Mouse (Mus musculus): Measurements from ENCODE around the gene Myl12a.
"Not testable (repeated sequence)": the region's sequence is repeated elsewhere in the genome, so short reads cannot be mapped to it uniquely, and the experiment has no call there.

- not testable (repeated sequence) for TF ChIP-seq CTCF (IDR thresholded peaks at IDR 0.05; ENCODE audit: borderline replicate concordance, insufficient read depth, low read depth, low read length); POLR2A (IDR thresholded peaks at IDR 0.05; ENCODE audit: borderline replicate concordance, insufficient read depth, low read length)
These were observed 39.1 kb downstream of the Myl12a start for GRCm38 (mm10) chr17:70963546-70963945.
